Mouse (Mus musculus): ENCODE results near the gene H2afv. TPM values are rescaled to one million over a fixed set of nuclear protein-coding genes. Genes with fewer than 3 reads are reported as not detected.

Gene H2afv
- total RNA-seq (2021): 10 to 100 TPM; 36.3 to 45.4 TPM
- long read RNA-seq, transcript H2afv-202 (5 exons, 1,633 nt): major isoform, 59 of 68 reads
- long read RNA-seq, transcript H2afv-201 (4 exons, 519 nt): minor isoform, 7 of 68 reads
- long read RNA-seq, partial matches to known transcripts: 0 of 68 reads
- long read RNA-seq, other reads (novel, unspliced or antisense): 2 of 68 reads

DNA sequence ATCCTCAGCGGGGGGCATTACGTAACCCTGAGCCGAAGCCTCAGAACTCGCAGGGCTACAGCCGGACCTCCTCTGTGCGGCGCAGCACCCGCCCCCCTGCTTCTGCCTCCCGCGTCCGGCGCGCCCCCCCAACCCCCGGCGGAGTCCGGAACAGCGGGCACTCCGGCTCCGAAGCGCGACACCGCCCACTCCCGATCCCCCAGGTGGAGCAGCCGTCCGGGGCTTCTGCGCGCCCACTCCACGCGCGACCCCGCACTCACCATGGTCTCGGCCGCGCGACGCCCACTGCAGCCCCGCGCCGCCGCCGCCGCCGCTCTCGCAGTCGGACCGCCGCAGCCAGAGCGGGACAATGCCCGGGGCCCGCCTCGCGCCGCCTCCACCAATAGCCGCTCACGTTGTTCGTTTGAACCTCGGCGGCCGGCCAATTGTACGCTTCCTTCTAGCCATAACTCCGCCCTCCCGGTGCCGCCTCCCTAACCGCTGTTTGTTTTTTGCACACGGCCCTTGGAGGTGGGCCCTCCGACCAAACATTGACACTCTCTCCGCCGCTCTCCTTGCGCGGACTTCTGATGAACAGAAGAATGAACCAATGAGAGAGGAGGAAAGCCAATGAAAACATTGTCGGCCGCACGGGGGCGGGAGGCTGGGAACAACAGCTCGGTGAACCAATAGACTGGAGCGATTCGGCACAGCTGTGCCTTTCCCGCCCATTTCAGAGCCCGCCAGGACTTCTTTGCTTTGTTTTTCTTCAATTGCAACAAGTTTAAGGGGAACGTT, at the start of gene H2afv:
Gene H2afv (minus strand): TSS at position 367 of the 777 bp plus-strand sequence.
- DNase-seq (ENCODE audit: low spot score in 2 of 2): peak; percentile 99 to 100

DNA sequence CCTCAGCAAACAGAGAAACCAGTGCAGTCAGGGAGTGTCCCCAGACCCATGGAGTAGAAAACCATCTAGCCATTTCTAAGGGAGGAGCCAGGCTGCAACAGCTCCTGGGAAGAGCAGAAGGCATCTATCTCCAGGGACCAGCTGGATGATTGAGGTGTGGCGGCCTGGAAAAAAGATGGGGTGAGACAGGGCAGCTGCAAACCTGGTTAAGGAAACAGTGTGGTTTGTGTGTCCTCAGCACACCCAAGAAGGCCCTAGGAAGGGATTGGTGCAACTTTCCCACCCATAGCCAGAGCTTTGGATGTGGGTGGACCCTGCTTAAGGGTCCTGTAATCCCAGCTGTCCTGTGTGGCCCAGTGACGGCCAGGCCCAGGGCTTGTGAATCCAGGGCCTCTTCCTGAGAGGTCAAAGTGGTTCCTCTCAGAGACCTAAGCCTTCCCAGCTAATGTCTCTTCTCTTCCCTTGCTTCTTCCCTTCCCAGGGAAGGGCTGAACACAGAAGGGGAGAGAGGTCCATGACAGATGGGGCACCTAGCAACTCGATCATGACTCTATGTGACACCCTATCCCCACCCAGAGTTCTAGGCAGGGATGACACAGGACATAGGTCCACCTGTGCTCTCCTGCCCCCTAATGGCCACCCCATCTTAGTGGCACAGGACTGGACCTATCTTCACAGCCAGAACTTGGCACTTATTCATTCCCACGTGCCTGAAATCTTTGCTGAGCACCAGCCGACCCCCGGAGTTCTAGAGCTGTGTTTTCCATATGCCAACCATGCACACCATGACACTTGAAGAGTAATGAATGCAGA, 45.7 kb upstream of the H2afv start:
- DNase-seq (ENCODE audit: low spot score in 2 of 2): no peak

DNA sequence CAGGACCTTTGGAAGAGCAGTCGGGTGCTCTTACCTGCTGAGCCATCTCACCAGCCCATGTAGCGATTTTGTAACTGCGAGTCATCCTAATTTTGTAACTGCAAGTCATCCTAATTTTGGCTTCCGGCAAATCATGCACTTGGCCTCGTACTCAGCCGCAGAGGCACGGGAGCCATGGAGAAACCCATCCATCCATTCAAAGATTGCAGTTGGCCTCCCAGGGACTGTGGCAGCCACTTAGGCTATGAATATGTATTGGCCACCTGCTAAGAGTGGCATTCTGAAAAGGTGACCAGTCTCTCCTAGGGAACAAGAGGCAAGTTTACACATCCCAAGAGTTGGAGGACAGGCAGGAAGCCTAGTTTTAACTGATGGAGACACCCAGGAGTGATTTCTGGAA, 45.0 kb upstream of the H2afv start:
- DNase-seq (ENCODE audit: low spot score in 2 of 2): no peak

DNA sequence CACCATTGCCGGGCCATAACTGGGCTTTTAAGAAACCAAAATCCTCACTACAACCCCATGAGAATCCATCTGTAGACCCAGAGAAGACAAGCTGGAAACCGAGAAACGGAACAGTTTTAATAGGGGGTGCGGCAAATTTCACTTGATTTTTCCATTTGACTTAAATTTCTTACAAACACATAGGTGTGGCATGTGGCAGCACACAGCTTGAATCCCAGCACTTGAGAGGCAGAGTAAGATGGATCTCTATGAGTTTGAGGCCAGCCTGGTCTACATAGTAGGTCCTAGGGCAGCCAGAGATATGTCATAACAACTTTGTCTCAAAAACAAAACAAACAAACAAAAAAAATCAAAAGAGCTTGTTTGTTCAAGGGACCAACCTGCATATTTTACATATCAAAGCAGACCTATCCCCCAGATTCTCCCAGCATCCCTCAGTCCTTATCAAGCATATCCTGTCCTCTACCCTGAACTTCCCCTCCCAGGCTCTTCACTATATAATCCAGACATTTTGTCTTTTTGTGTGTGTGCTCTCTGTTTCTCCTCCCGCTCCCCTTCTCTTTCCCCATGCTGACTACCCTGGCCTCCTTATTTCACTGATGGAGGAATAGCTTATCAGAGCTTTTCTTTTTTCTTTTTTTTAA, 43.9 kb upstream of the H2afv start:
- DNase-seq (ENCODE audit: low spot score in 2 of 2): no peak

DNA sequence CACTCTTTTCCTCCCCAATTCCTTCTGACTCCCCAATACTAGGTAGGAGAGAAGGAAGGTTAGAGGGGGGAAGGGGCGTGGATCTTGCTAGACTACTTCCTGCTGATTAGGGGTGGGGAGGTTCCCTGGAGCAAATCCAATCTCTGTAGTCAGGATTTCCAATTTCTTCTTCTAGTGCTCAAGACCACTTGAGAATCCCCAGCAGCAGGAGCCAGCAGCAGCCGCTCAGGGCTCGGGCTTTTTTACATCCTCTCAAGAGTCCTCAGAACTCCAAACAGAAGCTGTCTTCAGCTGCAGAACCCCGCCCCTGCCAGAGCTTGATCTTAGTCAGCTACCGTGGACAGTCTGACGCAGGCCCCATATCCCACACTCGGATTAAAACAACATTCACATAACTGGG, 43.3 kb upstream of the H2afv start:
- no peak for DNase-seq (ENCODE audit: low spot score in 2 of 2)

DNA sequence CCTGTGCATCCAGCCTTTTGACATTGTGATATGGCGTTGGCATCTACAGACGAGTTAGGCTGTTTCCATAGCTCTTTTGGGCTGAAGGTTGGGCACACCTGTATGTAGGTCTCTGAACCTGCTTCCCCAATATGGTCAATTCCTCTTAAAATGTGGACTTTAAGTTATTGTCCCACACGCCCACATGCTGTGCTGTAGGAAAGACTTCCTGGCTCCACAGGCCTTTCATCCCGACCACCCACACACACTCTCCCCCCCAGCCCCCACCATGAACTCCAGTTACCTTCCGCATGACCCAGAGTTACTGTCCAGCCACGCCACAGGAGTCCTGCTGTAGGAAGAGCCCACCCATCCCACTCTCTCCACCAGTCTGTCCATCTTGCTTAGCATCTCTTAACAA, 42.7 kb upstream of the H2afv start:
- no peak for DNase-seq (ENCODE audit: low spot score in 2 of 2)

DNA sequence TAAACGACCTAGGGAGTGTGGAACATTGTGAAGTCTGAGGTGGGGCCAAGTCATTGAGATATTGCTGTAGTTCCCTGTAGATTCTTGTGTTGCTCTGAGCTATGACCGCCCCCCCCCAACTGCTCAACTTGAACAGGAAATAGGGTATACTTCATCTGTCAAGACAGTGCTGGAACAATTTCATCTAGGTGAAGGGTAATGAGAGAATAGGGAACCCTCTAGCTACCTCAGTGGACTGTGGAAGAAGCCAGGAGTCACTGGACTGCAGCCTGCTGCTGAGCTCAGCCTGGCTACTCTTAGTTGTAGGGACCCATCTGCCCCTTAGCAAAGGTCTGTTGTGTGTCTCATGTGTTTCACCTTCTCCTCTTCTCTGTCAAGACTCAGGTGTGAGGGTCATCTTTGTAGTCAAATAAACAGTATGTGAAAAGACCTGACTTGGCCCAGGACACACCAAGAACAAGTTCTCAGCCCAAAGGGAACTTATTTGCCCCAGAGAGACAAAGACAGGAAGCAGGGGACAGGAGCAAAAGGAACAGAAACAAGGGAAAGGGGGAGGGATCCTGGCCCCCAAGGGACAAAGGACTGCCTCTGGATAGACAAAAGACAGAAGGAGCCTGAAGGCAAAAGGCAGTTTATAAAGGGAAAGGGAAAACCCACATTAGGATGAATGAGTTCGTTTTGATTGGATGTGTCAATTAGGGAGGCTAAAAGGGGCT, 40.2 kb upstream of the H2afv start:
- DNase-seq (ENCODE audit: low spot score in 2 of 2): no peak

DNA sequence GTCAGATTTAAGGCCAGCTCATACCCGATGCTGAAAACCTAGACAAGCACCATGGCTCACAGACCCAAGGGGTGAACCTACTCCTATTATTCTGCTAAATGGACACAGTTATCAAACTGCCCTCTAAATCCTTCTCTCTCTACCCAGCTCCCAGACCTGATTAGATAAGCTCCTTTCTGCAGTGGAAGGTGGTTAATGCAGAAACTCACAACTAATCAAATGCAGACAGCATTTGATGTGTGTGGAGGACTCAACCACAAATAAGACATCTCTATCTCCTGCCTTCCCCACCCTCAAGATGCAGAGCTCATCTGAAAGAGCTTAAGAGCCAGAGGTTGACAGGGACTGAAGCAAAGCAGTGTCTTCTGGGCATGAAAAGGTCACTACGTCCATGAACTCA, 38.9 kb upstream of the H2afv start:
- no peak for DNase-seq (ENCODE audit: low spot score in 2 of 2)

DNA sequence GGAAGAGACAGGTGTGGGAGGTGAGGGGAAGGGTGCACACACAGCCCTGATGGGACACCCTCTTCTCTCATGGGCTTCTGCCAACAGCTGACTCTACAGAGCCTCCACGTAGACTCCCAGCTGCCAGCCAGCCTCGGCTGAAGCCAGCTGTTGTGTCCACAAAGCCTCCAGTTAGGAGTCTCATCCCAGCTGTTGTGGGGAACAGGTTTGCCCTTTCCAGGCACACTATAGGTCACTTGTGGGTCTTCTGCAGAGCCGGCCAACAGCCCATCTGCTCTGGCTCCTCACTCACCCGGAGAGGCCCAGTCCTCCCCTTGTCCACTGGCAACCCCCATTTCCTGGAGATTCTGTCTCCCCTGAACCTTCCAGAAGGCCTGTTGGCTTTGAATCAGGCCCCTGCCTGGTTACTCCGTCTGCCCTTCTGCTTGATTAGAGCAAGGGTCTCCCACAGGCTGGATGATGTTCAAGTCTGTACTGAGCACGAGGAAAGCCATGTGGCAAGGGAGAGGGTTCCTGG, 37.5 kb upstream of the H2afv start:
- no peak for DNase-seq (ENCODE audit: low spot score in 2 of 2)

DNA sequence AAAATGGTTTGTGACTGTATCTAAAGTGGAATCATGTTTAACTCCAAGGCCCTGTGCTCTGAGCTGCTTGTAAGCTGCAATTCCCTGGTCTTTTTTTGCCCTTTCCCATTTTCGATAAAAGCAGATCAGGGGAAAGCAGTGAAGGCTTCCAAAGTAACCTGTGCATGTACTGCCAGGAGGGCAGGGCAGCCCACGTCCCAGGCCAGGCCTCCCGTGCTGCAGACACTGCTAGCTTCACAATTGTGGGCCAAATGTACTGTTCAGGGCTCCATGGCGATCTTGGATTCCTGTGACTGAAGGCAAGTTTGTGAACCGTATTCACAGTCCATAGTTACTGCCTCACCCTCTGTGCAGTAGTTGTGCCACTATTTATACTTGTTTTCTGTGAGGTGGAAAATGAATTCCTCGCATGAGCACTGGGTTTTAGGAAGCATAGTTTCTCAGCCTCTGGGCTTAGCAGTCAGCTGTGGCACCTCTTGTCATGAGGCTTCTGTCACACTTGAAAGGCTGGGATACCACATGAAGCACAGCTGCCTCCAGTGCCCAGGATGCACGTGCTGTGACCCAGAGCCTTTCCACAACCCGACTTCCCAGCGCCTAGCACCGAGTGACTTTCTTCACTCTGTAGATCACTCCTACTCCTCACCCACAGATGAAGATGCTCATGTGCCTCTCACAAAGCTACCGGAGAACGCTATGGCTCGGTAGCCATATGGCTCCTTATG, 36.6 kb upstream of the H2afv start:
- peak in 1 of 2 experiments; percentile 36 for DNase-seq (ENCODE audit: low spot score in 2 of 2)

DNA sequence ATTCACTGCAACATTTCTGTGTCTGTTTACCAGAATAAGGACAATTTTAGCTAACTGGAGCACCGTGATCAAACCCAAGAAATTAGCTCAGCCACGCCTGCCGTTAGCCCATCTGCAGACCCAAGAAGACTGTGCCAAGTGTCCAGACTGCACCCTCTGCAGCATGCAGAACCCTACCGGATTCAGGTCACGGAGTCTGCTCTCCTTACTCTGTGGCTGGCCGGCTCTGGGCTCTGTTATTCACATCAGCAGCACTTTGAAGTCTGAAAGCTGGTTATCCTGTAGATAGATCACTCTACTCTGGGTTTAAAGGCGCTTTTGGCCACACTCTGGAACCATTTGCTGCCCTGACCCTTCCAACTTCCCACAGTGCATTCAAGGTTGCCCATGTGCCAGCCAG, 35.9 kb upstream of the H2afv start:
- DNase-seq (ENCODE audit: low spot score in 2 of 2): no peak

DNA sequence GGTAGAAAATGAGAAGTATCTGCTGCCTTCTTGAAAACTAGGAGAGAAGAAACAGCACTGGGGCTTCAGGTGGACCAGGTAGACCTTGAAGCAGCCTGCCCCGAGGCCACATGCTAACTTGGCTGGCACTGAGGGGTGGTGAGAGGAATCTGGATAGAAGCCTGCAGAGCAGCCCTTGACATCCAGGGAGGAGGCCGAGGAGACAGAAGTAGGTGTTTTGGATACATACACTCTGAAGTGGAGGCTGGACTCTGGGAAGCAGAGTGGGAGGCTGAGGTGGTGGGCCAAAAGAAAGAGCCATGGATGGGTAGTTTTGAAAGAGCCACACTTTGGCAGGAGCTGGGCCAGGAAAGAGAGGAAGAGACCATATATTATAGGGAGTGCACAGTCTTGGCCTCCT, 35.0 kb upstream of the H2afv start:
- DNase-seq (ENCODE audit: low spot score in 2 of 2): no peak

DNA sequence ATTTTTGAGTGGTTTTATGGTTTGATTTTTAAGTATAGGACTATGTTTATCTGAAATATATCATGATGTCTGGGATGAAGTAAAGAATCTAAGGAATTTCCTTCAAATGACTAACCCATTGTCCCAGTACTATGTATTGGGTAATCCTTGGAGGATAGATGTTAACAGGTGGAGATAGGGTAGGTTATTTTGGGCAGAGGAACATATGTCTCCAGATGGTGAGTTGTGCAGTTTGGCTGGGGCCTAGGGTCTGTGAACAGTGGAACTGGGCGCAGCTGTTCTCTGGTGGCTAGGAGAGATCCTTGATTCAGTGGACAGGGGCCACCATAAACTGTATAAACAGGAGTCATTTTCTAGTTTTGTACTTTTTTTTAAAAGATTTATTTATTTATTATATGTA, 33.1 kb upstream of the H2afv start:
- DNase-seq (ENCODE audit: low spot score in 2 of 2): no peak

DNA sequence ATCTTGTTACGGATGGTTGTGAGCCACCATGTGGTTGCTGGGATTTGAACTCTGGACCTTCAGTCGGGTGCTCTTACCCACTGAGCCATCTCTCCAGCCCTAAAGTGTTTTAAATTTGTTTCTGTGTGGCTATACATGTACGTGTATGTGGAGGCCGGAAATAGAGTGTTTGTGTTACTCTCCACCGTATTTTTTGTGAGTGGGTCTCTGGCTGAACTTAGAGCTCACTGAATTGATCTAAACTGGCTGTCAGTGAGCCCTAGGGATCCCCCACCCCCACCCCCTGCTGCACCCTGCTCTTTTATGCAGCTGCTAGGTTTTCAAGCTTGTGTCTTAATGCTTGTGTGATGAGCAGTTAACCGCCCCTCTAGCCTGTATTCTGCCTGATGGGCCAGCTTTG, 32.6 kb upstream of the H2afv start:
- DNase-seq (ENCODE audit: low spot score in 2 of 2): no peak

DNA sequence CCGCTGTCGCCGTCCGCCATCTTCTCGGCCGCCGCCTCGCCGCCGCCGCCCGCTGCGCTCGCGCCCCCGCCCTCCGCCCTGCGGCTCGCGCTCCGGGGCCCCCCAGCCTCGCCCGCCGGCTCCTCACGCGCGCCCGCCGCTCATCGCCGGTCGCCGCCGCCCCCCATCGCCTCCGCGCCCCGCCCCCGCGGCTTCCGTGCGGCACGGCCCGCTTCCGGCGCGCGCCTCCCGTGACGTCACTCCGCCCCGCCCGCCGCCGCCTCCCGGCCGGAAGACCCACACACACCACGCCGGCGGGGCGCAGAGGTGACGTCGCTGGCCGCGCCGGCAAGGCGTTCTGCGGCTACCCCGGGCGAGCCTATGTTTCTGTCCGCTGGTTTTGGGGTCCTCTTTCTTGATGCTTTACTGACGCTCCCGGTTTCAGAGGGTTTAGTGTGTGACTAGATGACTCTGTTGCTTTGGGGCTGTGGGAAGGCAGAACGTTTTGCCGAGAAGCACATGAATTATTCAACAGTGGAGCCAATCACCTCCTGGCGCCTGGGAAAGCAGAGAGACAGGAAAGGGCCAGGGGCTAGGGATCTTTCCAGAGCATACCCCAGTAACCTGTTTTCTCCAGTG, 31.7 kb upstream of the H2afv start, which contains the start of gene Purb:
Gene Purb (minus strand): TSS at position 51 of the 618 bp plus-strand sequence.
- DNase-seq (ENCODE audit: low spot score in 2 of 2): peak; percentile 88 to 94

DNA sequence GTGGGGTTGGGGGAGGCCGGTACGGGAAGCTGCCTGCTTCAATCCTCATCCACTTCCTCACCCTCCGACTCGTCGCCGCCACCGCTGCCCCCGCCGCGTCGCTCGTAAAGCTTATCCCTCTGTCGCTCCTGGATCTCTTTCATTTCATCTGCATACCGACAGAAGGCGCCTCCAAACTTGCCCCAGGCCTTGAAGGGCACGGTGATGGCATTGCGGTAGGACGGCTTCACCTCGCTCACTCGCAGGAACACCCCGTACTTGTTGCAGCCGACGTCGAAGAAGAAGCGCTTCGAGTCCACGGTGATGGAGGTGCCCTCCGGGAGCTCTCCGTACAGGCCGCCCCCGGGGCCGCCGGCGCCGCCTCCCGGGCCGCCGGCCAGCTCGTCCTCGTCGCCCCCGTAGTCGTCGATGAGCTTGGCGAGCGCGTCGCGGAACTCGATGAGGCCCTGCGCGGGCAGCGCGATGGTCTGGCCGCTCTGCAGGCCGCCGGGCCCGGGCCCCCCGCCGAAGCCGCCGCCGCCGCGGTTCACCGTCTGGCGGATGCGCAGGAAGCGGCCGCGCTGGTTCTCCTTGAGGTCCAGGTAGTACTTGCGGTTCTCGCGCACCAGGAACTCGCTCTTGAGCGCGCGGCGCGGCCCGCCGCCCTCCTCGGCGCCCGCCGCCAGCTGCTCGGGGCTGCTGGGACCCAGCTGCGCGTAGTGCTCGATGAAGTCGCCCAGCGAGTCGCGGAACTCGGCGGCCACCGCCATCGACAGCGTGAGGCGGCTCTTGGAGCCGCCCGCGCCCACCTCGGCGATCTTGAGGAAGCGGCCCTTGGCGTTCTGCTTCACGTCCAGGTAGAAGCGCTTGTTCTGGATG, 30.9 kb upstream of the H2afv start:
- DNase-seq (ENCODE audit: low spot score in 2 of 2): peak; percentile 47 to 51

DNA sequence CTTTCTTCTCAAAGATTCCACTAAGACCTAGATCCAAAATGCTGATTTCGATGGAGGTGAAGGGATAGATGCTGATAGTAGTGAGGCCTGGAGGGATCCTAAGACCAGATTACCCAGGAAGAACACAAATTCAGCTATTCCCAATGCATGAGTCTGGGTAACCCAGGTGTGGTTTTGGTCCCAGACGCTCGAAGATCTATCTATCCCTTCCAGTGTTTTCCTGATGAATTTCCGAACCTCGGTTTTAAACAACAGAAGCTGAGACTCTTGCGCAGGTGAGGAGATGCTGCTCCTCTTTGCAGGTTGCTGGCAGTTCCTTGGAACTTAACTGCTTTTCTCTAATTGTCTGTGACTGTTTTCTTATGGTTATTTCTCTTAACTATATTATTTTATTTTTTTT, 30.1 kb upstream of the H2afv start:
- DNase-seq (ENCODE audit: low spot score in 2 of 2): no peak

DNA sequence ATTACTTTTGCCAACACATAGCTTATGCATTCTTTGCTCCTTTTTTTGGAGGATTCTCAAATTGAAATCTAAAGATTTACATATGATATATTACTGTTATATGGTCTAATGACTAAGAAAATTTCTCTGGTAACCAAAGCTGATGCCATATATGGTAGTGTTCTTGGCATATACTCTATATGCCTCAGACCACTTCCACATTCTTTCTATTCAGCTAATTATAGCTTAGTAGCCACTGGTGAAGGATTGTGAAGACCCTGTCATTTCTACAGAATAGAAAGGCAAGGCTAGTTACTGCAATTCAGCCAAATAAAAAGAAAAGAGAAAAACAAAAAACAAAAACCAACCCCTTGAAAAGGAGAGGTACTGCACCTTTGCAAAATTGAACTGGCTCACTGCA, 27.8 kb upstream of the H2afv start:
- no peak for DNase-seq (ENCODE audit: low spot score in 2 of 2)

DNA sequence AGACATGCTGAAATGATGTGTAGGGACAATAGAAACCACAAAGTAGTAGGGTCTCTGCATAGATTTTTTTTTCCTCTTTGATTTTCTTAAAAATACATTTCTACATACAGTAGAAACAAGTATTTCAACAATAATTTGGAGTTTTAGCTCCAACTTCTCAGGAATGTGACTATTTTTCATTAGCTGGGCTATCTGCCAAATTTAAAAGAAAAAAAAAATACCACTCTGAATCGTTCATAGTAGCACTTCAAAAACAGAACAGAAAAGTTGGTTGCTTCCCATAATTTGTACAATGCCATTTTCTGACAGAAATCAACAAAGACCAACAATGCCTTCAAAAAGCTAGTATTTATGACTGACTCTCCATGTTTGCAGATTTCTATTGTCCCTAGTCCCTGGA, 27.2 kb upstream of the H2afv start:
- DNase-seq (ENCODE audit: low spot score in 2 of 2): no peak
